Mouse (Mus musculus) embryo, embryonic 11 days (tissue): ENCODE measurements around the gene Npnt.

Source experiments
- DNase-seq: peaks from one replicate; pipeline ENCODE4 v3.0.0-alpha.2; 2015

Gene Npnt

GRCm38 (mm10) chr3:132854271-132854670 lies 95.8 kb downstream of the Npnt start:
- DNase-seq: no peak

- no peak for DNase-seq
Observed at GRCm38 (mm10) chr3:132851841-132852728, 98.0 kb downstream of the Npnt start.

GRCm38 (mm10) chr3:132851417-132851816 lies 98.7 kb downstream of the Npnt start:
- DNase-seq: no peak

GRCm38 (mm10) chr3:132850431-132850830 lies 99.7 kb downstream of the Npnt start:
- DNase-seq: no peak

- DNase-seq: no peak
Observed at GRCm38 (mm10) chr3:132849669-132850068, 100.4 kb downstream of the Npnt start.

- DNase-seq: no peak
Observed at GRCm38 (mm10) chr3:132842676-132843075, 107.4 kb downstream of the Npnt start.

GRCm38 (mm10) chr3:132839516-132839915 lies 110.6 kb downstream of the Npnt start:
- DNase-seq: no peak

GRCm38 (mm10) chr3:132838656-132839417 lies 111.3 kb downstream of the Npnt start:
- no peak for DNase-seq

GRCm38 (mm10) chr3:132837134-132837533 lies 113.0 kb downstream of the Npnt start:
- no peak for DNase-seq

- DNase-seq: no peak
Observed at GRCm38 (mm10) chr3:132835118-132835794, 114.8 kb downstream of the Npnt start.
